Mouse (Mus musculus) forebrain, embryonic 11.5 days (tissue): Measurements from ENCODE around the gene Spesp1. TPM values are rescaled to one million over a fixed set of nuclear protein-coding genes. Genes with fewer than 3 reads are reported as not detected.

Source experiments
- ATAC-seq: fragments of 200-750 bp; cut with Nextera tagmentation; replicated peaks from 2 replicates; pipeline ENCODE4 v1.8.0; 2017; ENCODE audit warnings: moderate TSS enrichment; ENCODE audit not compliant: low FRiP score
- DNase-seq: peaks from one replicate; pipeline ENCODE4 v3.0.0-alpha.2; 2017; ENCODE audit warnings: low spot score
- H3K27ac ChIP-seq: fragments of 300-500 bp; sonication (generic); 2 replicates; pipeline ENCODE4 v1.5.1; 2014; ENCODE audit warnings: low read depth, low read length
- H3K27me3 ChIP-seq: fragments of 300-500 bp; sonication (generic); 2 replicates; pipeline ENCODE4 v1.6.1; 2014; ENCODE audit warnings: mild to moderate bottlenecking, low read length, mixed read lengths; ENCODE audit not compliant: control insufficient read depth, insufficient read depth
- H3K36me3 ChIP-seq: fragments of 300-500 bp; sonication (generic); 2 replicates; pipeline ENCODE4 v1.6.1; 2014; ENCODE audit warnings: mild to moderate bottlenecking, low read length, moderate library complexity, mixed read lengths; ENCODE audit not compliant: control insufficient read depth, insufficient read depth
- H3K4me1 ChIP-seq: fragments of 300-500 bp; sonication (generic); replicated peaks from 2 replicates; pipeline ENCODE4 v1.6.1; 2014; ENCODE audit warnings: low read length, mixed read lengths; ENCODE audit not compliant: control insufficient read depth, insufficient read depth
- H3K4me2 ChIP-seq: fragments of 300-500 bp; sonication (generic); 2 replicates; pipeline ENCODE4 v1.6.1; 2014; ENCODE audit warnings: low read depth, mild to moderate bottlenecking, low read length, moderate library complexity, mixed read lengths; ENCODE audit not compliant: severe bottlenecking
- H3K4me3 ChIP-seq: fragments of 300-500 bp; sonication (generic); 2 replicates; pipeline ENCODE4 v1.5.1; 2014; ENCODE audit warnings: low read depth, low read length
- H3K9ac ChIP-seq: fragments of 300-500 bp; sonication (generic); 2 replicates; pipeline ENCODE4 v1.6.1; 2014; ENCODE audit warnings: low read length
- H3K9me3 ChIP-seq: fragments of 300-500 bp; sonication (generic); 2 replicates; pipeline ENCODE4 v1.6.1; 2016; ENCODE audit warnings: low read length, mixed read lengths; ENCODE audit not compliant: control insufficient read depth
- WGBS: fragments of 180-500 bp; shearing (Covaris S2); extraction: QIAGEN DNeasy Blood & Tissue Kit; methylation state at CpG from one replicate; pipeline ENCODE4 v1.1.7; 2014; 5-methylcytosine and 5-hydroxymethylcytosine counted together
- polyA plus RNA-seq: library from polyadenylated mRNA; unstranded; fragments of >200 nt; fragmentation: Nextera tagmentation; extraction: Ambion mirVana; gene quantifications from 2 replicates; pipeline ENCODE4 v1.2.1, GENCODE M21; 2014

Gene Spesp1
- polyA plus RNA-seq, 1 experiment from 2014 or later, result not detected

- Histone ChIP-seq H3K9me3 (no peaks in the 10 kb centered on the region), H3K27ac (no peak overlapping the region), H3K4me3 (no peak overlapping the region), H3K36me3 (no peaks in the 10 kb centered on the region), H3K27me3 (no peaks in the 10 kb centered on the region), H3K4me1 (no peaks in the 10 kb centered on the region), H3K9ac (no peak overlapping the region), H3K4me2 (no peak overlapping the region)
- 30% methylated on average over 4 of the region's 4 CpGs for WGBS
- ATAC-seq (no peak), DNase-seq (peak; percentile 84)
These were observed 5.1 kb upstream of the Spesp1 start for GRCm38 (mm10) chr9:62286967-62287632.

- no peak overlapping the region for H3K4me2 ChIP-seq
- H3K4me3 ChIP-seq, result no peak overlapping the region
- no peaks in the 10 kb centered on the region for H3K4me1 ChIP-seq
- H3K9ac ChIP-seq, result no peak overlapping the region
- no peaks in the 10 kb centered on the region for H3K36me3 ChIP-seq
- WGBS, result 75% methylated on average over 7 of the region's 7 CpGs
- ATAC-seq (no peak), DNase-seq (no peak)
- H3K9me3 ChIP-seq, result no peaks in the 10 kb centered on the region
- H3K27me3 ChIP-seq, result no peaks in the 10 kb centered on the region
- H3K27ac ChIP-seq, result no peak overlapping the region
These were observed 2.3 kb upstream of the Spesp1 start for GRCm38 (mm10) chr9:62284266-62284665.

- Histone ChIP-seq H3K9me3 (no peaks in the 10 kb centered on the region), H3K4me2 (no peak overlapping the region), H3K9ac (no peak overlapping the region), H3K27ac (no peak overlapping the region), H3K4me3 (no peak overlapping the region), H3K27me3 (no peaks in the 10 kb centered on the region), H3K36me3 (no peaks in the 10 kb centered on the region), H3K4me1 (no peaks in the 10 kb centered on the region)
- ATAC-seq, result no peak
- WGBS, result 69% methylated on average over 4 of the region's 4 CpGs
- no peak for DNase-seq
These were observed 5.1 kb downstream of the Spesp1 start for GRCm38 (mm10) chr9:62276899-62277298.

GRCm38 (mm10) chr9:62270775-62271399 lies 11.1 kb downstream of the Spesp1 start:
- no peaks in the 10 kb centered on the region for H3K4me1 ChIP-seq
- no peaks in the 10 kb centered on the region for H3K36me3 ChIP-seq
- H3K27ac ChIP-seq, result no peak overlapping the region
- ATAC-seq, result no peak
- no peak for DNase-seq
- H3K4me2 ChIP-seq, result no peak overlapping the region
- H3K27me3 ChIP-seq, result no peaks in the 10 kb centered on the region
- H3K9me3 ChIP-seq, result no peaks in the 10 kb centered on the region
- no peak overlapping the region for H3K4me3 ChIP-seq
- 71% methylated on average over 7 of the region's 7 CpGs for WGBS
- no peak overlapping the region for H3K9ac ChIP-seq

- no peaks in the 10 kb centered on the region for H3K9me3 ChIP-seq
- WGBS, result 95% methylated on average over 1 of the region's 1 CpGs
These were observed 12.8 kb downstream of the Spesp1 start for GRCm38 (mm10) chr9:62269161-62269560.

GRCm38 (mm10) chr9:62265278-62265677 lies 16.7 kb downstream of the Spesp1 start:
- H3K4me3 ChIP-seq, result no peak overlapping the region
- no peaks in the 10 kb centered on the region for H3K4me1 ChIP-seq
- H3K36me3 ChIP-seq, result no peaks in the 10 kb centered on the region
- H3K4me2 ChIP-seq, result no peak overlapping the region
- no peaks in the 10 kb centered on the region for H3K9me3 ChIP-seq
- ATAC-seq (no peak), DNase-seq (no peak)
- H3K9ac ChIP-seq, result no peak overlapping the region
- no peak overlapping the region for H3K27ac ChIP-seq
- WGBS, result 89% methylated on average over 10 of the region's 10 CpGs
- no peaks in the 10 kb centered on the region for H3K27me3 ChIP-seq

More at GRCm38 (mm10) chr9:62269161-62269560, 12.8 kb downstream of the Spesp1 start:
- Histone ChIP-seq H3K4me1 (no peaks in the 10 kb centered on the region), H3K27me3 (no peaks in the 10 kb centered on the region), H3K9ac (no peak overlapping the region), H3K27ac (no peak overlapping the region), H3K36me3 (no peaks in the 10 kb centered on the region), H3K4me2 (no peak overlapping the region), H3K4me3 (no peak overlapping the region)
- DNase-seq, result no peak
- ATAC-seq, result no peak

- ATAC-seq (no peak), DNase-seq (no peak)
- Histone ChIP-seq H3K4me2 (no peak overlapping the region), H3K36me3 (no peaks in the 10 kb centered on the region), H3K27me3 (no peaks in the 10 kb centered on the region), H3K4me1 (no peaks in the 10 kb centered on the region), H3K9ac (no peak overlapping the region), H3K9me3 (no peaks in the 10 kb centered on the region), H3K27ac (no peak overlapping the region), H3K4me3 (no peak overlapping the region)
- WGBS, result 65% methylated on average over 5 of the region's 5 CpGs
These were observed 18.4 kb downstream of the Spesp1 start for GRCm38 (mm10) chr9:62263652-62264051.

- no peaks in the 10 kb centered on the region for H3K27me3 ChIP-seq
- WGBS, result 85% methylated on average over 3 of the region's 3 CpGs
These were observed 20.6 kb downstream of the Spesp1 start for GRCm38 (mm10) chr9:62261406-62261805.

GRCm38 (mm10) chr9:62261006-62261405 lies 21.0 kb downstream of the Spesp1 start:
- Histone ChIP-seq H3K36me3 (no peaks in the 10 kb centered on the region), H3K27me3 (no peaks in the 10 kb centered on the region), H3K27ac (no peak overlapping the region), H3K9ac (no peak overlapping the region), H3K4me1 (0 out of 2 replicates have a peak, but pooled peaks cover 3% of the 10 kb centered on the region), H3K4me3 (no peak overlapping the region), H3K9me3 (no peaks in the 10 kb centered on the region), H3K4me2 (no peak overlapping the region)
- ATAC-seq, result no peak
- no peak for DNase-seq
- WGBS, result 88% methylated on average over 5 of the region's 5 CpGs

More at GRCm38 (mm10) chr9:62261406-62261805, 20.6 kb downstream of the Spesp1 start:
- Histone ChIP-seq H3K9me3 (no peaks in the 10 kb centered on the region), H3K36me3 (no peaks in the 10 kb centered on the region), H3K4me1 (0 out of 2 replicates have a peak, but pooled peaks cover 2% of the 10 kb centered on the region), H3K4me2 (no peak overlapping the region), H3K27ac (no peak overlapping the region), H3K9ac (no peak overlapping the region), H3K4me3 (no peak overlapping the region)
- DNase-seq (no peak), ATAC-seq (no peak)
